Mouse (Mus musculus) hindbrain, embryonic 12.5 days (tissue): ENCODE measurements around the gene 4930556J24Rik. TPM values are rescaled to one million over a fixed set of nuclear protein-coding genes. Genes with fewer than 3 reads are reported as not detected.

Source experiments
- ATAC-seq: fragments of 200-750 bp; cut with Nextera tagmentation; 2 replicates; pipeline ENCODE4 v1.8.0; 2017; ENCODE audit warnings: moderate TSS enrichment; ENCODE audit not compliant: low FRiP score
- H3K27ac ChIP-seq: fragments of 300-500 bp; sonication (generic); 2 replicates; pipeline ENCODE4 v1.5.1; 2016; ENCODE audit warnings: mild to moderate bottlenecking
- H3K27me3 ChIP-seq: fragments of 300-500 bp; sonication (generic); 2 replicates; pipeline ENCODE4 v1.6.1; 2016; ENCODE audit warnings: mild to moderate bottlenecking
- H3K36me3 ChIP-seq: fragments of 300-500 bp; sonication (generic); 2 replicates; pipeline ENCODE4 v1.6.1; 2016; ENCODE audit warnings: mild to moderate bottlenecking
- H3K4me1 ChIP-seq: fragments of 300-500 bp; sonication (generic); 2 replicates; pipeline ENCODE4 v1.6.1; 2016
- H3K4me2 ChIP-seq: fragments of 300-500 bp; sonication (generic); replicated peaks from 2 replicates; pipeline ENCODE4 v1.6.1; 2016; ENCODE audit warnings: mild to moderate bottlenecking
- H3K4me3 ChIP-seq: fragments of 300-500 bp; sonication (generic); 2 replicates; pipeline ENCODE4 v1.5.1; 2016; ENCODE audit warnings: mild to moderate bottlenecking
- H3K9ac ChIP-seq: fragments of 300-500 bp; sonication (generic); 2 replicates; pipeline ENCODE4 v1.6.1; 2016; ENCODE audit warnings: mild to moderate bottlenecking, moderate library complexity
- H3K9me3 ChIP-seq: fragments of 300-500 bp; sonication (generic); replicated peaks from 2 replicates; pipeline ENCODE4 v1.6.1; 2016; ENCODE audit warnings: mild to moderate bottlenecking
- WGBS: fragments of 180-500 bp; shearing (Covaris S2); methylation state at CpG from one replicate; pipeline ENCODE4 v1.1.7; 2016; 5-methylcytosine and 5-hydroxymethylcytosine counted together
- polyA plus RNA-seq: library from polyadenylated mRNA; unstranded; fragments of >200 nt; fragmentation: Nextera tagmentation; extraction: Ambion mirVana; gene quantifications from 2 replicates; pipeline ENCODE4 v1.2.1, GENCODE M21; 2016

The 4930556J24Rik gene
- polyA plus RNA-seq, 1 experiment from 2014 or later = 0.30 TPM

DNA sequence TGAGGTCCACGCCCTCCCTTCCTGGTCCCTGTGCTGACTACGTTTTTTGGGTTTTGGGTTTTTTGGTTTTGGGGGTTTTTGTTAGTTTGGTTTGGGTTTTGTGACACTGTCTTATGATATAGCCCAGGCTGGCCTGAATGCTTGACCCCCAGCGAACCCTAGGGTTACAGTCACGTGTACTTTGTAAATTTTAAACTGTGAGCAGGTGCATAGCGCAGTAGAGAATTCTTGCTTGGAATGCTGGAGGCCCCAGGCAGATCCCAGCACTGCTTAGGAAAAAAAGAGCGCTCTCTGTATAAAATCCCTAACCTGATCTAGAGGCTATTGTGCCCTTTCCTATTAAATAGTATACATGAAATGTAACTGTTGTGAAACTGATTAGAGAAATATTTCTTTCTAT lies 16.6 kb upstream of the 4930556J24Rik start:
- H3K27ac ChIP-seq = no peak overlapping the region
- no peak overlapping the region for H3K9ac ChIP-seq
- 80% methylated on average over 6 of the region's 6 CpGs for WGBS
- peaks cover 17% of the 10 kb centered on the region for H3K27me3 ChIP-seq
- H3K9me3 ChIP-seq = no peaks in the 10 kb centered on the region
- no peak overlapping the region for H3K4me3 ChIP-seq
- peaks cover under 1% of the 10 kb centered on the region for H3K4me1 ChIP-seq
- ATAC-seq = no peak
- no peaks in the 10 kb centered on the region for H3K36me3 ChIP-seq
- H3K4me2 ChIP-seq = no peak overlapping the region

DNA sequence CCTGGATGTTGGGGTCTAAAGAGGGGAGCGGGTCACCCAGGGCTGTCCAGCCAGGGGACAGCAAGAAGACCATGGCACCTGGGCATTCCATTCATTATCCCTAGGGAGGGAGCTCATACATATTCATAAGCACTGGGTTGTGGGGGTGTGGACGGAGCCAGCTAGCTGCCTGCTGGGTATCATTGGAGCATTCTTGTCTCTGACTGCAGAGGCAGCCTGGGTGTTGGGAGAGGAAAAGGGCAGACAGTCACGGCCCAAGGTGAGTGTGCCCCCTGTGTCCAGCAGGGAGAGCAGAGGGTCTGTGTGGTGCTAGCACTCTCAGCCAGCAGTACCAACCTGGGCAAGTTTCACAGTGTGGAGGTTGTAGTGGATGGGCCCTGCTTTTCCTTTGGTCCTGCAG lies 13.2 kb upstream of the 4930556J24Rik start:
- no peak overlapping the region for H3K27ac ChIP-seq
- 43% methylated on average over 3 of the region's 3 CpGs for WGBS
- no peak overlapping the region for H3K9ac ChIP-seq
- no peak overlapping the region for H3K4me2 ChIP-seq
- no peaks in the 10 kb centered on the region for H3K9me3 ChIP-seq
- peaks cover 4% of the 10 kb centered on the region; the same call in 1 of the 2 replicates for H3K27me3 ChIP-seq
- no peak overlapping the region for H3K4me3 ChIP-seq
- H3K4me1 ChIP-seq = no peaks in the 10 kb centered on the region
- ATAC-seq = no peak
- no peaks in the 10 kb centered on the region for H3K36me3 ChIP-seq

DNA sequence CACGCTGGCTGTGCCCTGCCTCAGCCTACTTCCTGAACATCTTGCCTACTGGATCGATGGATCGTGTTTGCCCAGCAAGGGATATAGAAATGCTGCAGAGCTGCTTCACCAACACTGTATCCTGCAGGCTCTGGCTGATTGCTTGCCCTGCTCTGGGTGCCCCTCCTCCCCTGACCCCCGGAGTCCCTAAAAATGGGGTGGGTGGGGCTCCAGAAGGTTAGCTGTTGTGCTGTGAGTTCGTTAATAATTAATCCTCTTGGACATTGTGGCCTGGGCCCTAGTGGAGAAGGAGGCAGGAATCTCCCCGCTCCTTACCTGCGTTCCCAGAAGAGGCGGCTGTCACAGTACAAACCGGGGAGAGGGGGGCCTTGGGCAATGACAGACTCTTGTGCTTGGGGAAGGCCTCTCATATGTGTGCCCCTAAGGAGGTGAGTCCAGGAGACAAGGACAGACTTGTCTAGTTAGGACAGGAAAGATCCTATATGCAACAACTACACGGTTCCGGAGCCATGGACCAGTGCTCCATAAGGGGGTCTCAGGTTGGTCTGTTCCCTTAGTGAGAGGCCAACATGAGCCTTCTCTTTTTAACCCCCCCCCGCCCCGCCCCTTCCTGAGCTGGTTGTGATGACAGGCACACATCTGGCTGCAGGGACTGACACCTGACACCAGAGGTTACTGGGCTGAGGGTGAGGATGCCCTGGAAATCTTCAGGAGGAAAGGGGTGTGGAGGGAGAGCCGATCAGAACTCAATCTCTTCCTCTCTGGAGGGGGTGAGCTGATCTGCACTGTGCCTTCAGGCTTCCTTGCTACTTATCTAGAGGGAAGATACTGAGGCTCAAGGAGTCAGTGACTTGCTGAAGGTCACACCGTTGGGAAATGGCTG lies 7.5 kb upstream of the 4930556J24Rik start:
- H3K27ac ChIP-seq = no peak overlapping the region
- ATAC-seq = peak; percentile 70

DNA sequence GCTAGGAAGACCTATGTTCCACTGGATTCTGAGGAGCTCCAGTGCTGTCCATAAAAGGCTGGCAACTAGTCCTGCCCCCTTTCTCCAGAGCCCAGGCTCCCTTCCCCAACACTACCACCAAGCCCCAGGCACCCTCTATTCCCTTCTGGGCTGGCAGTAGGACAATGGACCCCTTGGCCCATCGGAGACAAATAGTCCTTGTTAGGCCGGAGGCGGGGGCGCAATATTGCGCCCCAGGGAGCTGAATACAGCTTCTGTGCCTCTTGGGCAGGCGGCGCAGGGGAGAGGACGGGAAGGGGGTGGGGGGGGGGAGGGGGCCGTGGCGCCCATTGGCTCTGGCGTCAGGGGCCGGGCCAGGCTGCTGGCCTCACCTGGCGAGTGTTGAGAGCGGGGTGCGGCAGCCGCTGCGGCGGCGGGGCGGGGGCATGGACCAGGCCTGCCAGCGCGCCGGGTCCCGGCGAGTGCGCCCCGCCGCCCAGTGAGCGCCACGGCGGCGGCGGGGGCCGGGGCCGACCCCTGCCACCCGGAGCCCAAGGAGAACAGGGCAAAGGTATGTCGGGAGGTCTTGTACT lies 6.8 kb upstream of the 4930556J24Rik start, which contains the start of gene Gal3st1:
TSS of gene Gal3st1 (plus strand) at position 346 of the 572 bp plus-strand sequence.
- H3K36me3 ChIP-seq = peaks cover 29% of the 10 kb centered on the region
- peaks cover 18% of the 10 kb centered on the region for H3K27me3 ChIP-seq
- H3K9ac ChIP-seq = peak within 1 kb of the TSS; percentile 61
- H3K4me1 ChIP-seq = peaks cover 19% of the 10 kb centered on the region
- no peak within 1 kb of the TSS for H3K27ac ChIP-seq
- H3K9me3 ChIP-seq = no peaks in the 10 kb centered on the region
- ATAC-seq = peak; percentile 59
- H3K4me3 ChIP-seq = peak within 1 kb of the TSS; percentile 43
- WGBS = 1% methylated on average over 29 of the region's 37 CpGs
- peak within 1 kb of the TSS; percentile 77 for H3K4me2 ChIP-seq

More for the DNA sequence above, 7.5 kb upstream of the 4930556J24Rik start:
- Histone ChIP-seq H3K27me3 (peaks cover 18% of the 10 kb centered on the region), H3K4me2 (peak overlapping the region; percentile 77), H3K4me3 (peak overlapping the region; percentile 43), H3K4me1 (peaks cover 19% of the 10 kb centered on the region), H3K9ac (peak overlapping the region; percentile 61), H3K9me3 (no peaks in the 10 kb centered on the region), H3K36me3 (peaks cover 22% of the 10 kb centered on the region)
- WGBS = 12% methylated on average over 15 of the region's 15 CpGs

DNA sequence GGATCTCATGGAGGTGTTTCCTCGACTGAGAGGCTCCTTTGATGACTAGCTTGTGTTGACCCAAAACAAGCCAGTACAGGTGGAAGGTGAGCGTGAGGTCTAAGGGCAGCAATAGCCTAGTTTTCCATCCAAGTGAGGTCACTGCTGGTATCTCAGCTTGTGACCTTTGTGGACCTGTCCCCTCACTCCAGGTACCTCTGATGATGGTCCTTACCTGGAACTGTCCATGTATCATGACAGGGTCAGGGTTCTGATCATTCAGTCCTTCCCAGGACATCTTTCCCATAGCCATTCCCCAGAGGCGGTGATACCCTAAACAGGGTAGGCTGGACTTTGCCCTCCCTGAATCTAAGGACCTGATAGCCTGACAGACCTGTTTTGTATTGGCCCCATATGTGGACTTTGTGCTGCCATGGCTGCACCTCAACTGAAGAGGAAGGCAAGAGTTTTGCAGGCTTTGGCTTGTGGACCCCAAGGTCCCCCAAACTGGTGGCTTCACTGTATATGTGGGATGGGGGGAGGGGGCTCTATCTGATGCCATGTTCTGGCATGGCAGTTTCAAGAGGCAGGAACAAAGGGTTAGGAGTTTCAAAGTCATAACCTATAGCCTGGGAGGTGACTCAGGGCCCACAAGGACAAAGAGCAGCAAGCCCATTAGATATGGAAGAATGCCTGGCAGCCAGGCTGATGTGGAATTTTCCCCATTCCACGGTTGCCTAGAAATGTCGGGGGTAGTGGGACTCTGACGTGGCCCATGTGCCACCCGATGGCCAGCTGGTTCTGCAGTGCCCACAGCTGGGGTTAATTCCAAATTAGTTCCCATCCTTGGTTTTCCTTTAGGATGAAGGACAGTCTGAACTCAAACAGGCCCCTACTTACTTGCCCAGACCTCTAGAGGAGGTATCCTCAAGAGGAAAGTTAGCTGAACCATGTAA lies 6.0 kb upstream of the 4930556J24Rik start:
- WGBS = 57% methylated on average over 7 of the region's 7 CpGs
- H3K27ac ChIP-seq = no peak overlapping the region
- H3K4me3 ChIP-seq = no peak overlapping the region
- H3K9me3 ChIP-seq = no peaks in the 10 kb centered on the region
- ATAC-seq = no peak
- peaks cover 19% of the 10 kb centered on the region for H3K4me1 ChIP-seq
- peaks cover 18% of the 10 kb centered on the region for H3K27me3 ChIP-seq
- H3K36me3 ChIP-seq = peaks cover 37% of the 10 kb centered on the region
- H3K9ac ChIP-seq = no peak overlapping the region
- peak overlapping the region; percentile 77; the same call in 1 of the 2 replicates for H3K4me2 ChIP-seq

DNA sequence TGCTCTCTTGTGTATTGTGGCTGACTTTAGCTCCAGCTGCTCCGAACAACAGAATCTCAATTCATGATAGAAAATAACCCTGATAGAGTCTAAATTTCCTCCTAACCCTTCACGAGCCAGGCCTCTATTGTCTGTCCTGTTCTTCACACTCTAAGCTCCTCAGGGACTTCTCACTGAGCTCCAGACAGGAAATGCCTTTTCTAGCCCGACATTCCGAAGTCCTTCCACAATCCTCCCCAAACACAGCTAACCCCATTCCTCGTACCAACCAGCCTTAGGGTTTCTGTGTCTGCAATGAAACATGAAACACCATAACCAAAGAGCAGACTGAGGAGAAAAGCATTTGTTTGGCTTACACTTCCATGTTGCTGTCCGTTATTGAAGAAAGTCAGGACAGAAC lies 5.0 kb upstream of the 4930556J24Rik start:
- H3K36me3 ChIP-seq = peaks cover 47% of the 10 kb centered on the region

DNA sequence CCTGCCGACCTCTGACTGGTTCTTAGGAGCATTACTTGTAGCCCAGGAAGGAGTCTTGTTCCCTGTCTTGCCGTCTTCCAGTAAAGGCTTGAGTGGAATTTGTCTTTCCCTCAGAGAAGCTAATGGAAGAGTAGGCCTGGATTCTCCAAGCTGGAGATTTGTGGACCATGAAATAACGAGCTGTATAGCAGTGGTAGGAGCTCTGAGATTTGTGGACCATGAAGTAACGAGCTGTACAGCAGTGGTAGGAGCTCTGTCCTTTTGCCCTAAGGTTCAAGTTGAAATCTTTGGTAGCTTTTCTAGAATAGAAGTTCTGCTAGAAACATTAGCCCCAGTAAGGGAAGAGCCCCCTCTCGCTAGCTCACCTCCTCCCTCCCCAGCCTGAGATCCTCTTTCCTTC lies 1.8 kb upstream of the 4930556J24Rik start:
- Histone ChIP-seq H3K9me3 (no peaks in the 10 kb centered on the region), H3K4me1 (peaks cover 8% of the 10 kb centered on the region), H3K4me3 (no peak overlapping the region), H3K4me2 (no peak overlapping the region), H3K36me3 (peaks cover 79% of the 10 kb centered on the region), H3K9ac (no peak overlapping the region), H3K27me3 (peaks cover 3% of the 10 kb centered on the region), H3K27ac (no peak overlapping the region)
- ATAC-seq = no peak
- WGBS = 91% methylated on average over 5 of the region's 5 CpGs

More for the DNA sequence above, 5.0 kb upstream of the 4930556J24Rik start:
- no peak for ATAC-seq
- no peak overlapping the region for H3K4me3 ChIP-seq
- H3K27ac ChIP-seq = no peak overlapping the region
- H3K4me2 ChIP-seq = no peak overlapping the region
- peaks cover 19% of the 10 kb centered on the region for H3K4me1 ChIP-seq
- H3K27me3 ChIP-seq = peaks cover 18% of the 10 kb centered on the region
- no peak overlapping the region for H3K9ac ChIP-seq
- WGBS = 73% methylated on average over 6 of the region's 6 CpGs
- no peaks in the 10 kb centered on the region for H3K9me3 ChIP-seq

DNA sequence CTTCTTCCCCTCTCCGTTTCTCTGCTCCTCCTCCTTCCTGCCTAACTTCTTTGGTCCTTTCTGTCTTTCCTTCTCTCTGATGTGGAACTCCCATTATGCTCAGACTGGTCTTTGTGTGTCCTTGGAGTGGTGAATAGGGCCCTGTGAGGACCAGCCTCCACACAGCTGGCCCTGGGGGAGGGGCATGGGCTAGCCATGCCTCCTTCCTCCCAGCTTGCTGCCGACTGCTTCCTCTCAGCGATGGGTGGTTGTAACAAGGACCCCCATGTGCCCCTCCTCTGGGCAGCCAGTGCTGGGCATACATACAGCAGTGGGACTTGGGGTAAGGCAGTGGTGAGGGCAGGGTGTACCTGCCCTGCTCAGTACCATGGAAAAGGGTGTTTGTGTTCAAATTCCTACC lies 2.3 kb downstream of the 4930556J24Rik start:
- Histone ChIP-seq H3K9me3 (no peaks in the 10 kb centered on the region), H3K9ac (no peak overlapping the region), H3K4me2 (no peak overlapping the region), H3K27ac (no peak overlapping the region), H3K4me3 (no peak overlapping the region), H3K27me3 (no peaks in the 10 kb centered on the region), H3K36me3 (peaks cover 99% of the 10 kb centered on the region), H3K4me1 (no peaks in the 10 kb centered on the region)
- no peak for ATAC-seq
- 49% methylated on average over 3 of the region's 3 CpGs for WGBS

DNA sequence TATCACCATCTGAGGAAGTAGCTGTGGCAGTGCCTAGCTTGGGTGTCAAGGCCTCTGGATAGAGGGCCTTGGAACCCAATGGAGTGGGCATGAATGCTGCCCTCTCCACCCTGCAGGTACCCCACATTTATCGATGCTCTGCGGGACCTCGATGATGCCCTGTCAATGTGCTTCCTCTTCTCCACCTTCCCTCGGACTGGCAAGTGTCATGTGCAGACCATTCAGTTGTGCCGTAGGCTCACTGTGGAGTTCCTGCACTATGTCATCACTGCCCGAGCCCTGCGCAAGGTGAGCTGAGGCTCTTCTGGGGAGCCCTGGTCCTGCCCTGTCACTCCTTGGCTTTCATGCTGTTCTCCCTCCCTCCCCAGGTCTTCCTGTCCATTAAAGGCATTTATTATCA lies 3.5 kb downstream of the 4930556J24Rik start:
- H3K27me3 ChIP-seq = no peaks in the 10 kb centered on the region
- H3K9me3 ChIP-seq = no peaks in the 10 kb centered on the region
- H3K9ac ChIP-seq = no peak overlapping the region
- no peak overlapping the region for H3K4me3 ChIP-seq
- WGBS = 96% methylated on average over 7 of the region's 7 CpGs
- no peak for ATAC-seq
- H3K4me1 ChIP-seq = no peaks in the 10 kb centered on the region
- H3K4me2 ChIP-seq = no peak overlapping the region
- H3K36me3 ChIP-seq = peaks cover 97% of the 10 kb centered on the region
- no peak overlapping the region for H3K27ac ChIP-seq

DNA sequence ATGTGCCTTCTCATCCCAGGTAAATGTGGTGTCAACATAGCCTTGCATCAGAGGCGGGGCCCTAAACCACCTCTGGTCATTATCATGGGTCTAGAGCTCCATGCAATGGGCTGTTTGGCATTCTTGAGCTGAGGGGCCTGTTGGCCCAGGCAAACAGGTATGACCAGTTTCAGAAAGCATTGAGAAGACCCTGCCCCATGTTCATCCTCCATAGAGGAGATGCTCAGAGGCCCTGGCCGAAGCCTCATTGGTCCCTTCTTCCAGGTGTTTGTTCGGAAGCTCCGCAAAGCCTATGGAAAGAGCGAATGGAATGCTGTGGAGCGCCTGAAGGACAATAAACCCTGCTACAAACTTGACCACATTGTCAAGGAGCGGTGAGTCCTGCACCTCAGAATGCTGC lies 6.2 kb downstream of the 4930556J24Rik start:
- Histone ChIP-seq H3K4me3 (no peak overlapping the region), H3K4me1 (0 out of 2 replicates have a peak, but pooled peaks cover 7% of the 10 kb centered on the region), H3K27ac (no peak overlapping the region), H3K4me2 (no peak overlapping the region), H3K9me3 (no peaks in the 10 kb centered on the region), H3K27me3 (no peaks in the 10 kb centered on the region), H3K9ac (no peak overlapping the region), H3K36me3 (peaks cover 73% of the 10 kb centered on the region)
- ATAC-seq = no peak
- WGBS = 98% methylated on average over 7 of the region's 7 CpGs

DNA sequence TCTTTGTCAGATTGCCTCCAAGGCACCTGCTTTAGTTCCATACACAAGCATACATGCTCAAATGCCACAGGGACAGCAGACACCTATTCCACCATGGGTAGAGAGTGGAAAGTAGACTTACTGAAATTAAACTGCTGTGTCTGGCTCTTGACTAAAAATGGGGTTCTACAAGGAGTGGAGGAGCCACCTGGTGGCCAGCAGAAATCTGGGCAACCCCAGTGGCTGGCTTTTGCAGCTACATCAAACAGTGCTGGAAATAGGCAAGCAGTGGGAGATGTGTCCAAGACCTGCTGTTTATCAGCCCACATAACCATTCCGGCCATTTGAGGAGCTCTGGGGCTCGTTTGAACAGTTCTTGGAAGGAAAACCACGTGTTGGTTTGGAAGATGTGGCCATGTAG lies 6.7 kb downstream of the 4930556J24Rik start:
- Histone ChIP-seq H3K4me3 (no peak overlapping the region), H3K4me1 (peaks cover 10% of the 10 kb centered on the region), H3K9me3 (no peaks in the 10 kb centered on the region), H3K9ac (no peak overlapping the region), H3K36me3 (peaks cover 68% of the 10 kb centered on the region), H3K4me2 (no peak overlapping the region), H3K27ac (no peak overlapping the region), H3K27me3 (no peaks in the 10 kb centered on the region)
- 88% methylated on average over 3 of the region's 3 CpGs for WGBS
- ATAC-seq = no peak
